Mouse (Mus musculus): ENCODE measurements around the gene Tssc4. TPM values are rescaled to one million over a fixed set of nuclear protein-coding genes. Genes with fewer than 3 reads are reported as not detected.

Tssc4 gene
- 86.7 TPM for polyA plus RNA-seq (2012; fragmentation: generic; extraction: Trizol)
- long read RNA-seq, experiment 1, transcript Tssc4-201 (3 exons, 1,519 nt), result major isoform, 14 of 34 reads
- long read RNA-seq, experiment 1, transcript Tssc4-206 (3 exons, 1,364 nt), result minor isoform, 6 of 34 reads
- long read RNA-seq, experiment 1, transcript Tssc4-207 (1 exons, 1,735 nt), result minor isoform, 5 of 34 reads
- long read RNA-seq, experiment 1, partial matches to known transcripts, result 1 of 34 reads
- long read RNA-seq, experiment 1, other reads (novel, unspliced or antisense), result 0 of 34 reads
- long read RNA-seq, experiment 2, transcript Tssc4-206 (3 exons, 1,364 nt), result minor isoform, 12 of 86 reads
- long read RNA-seq, experiment 2, transcript Tssc4-201 (3 exons, 1,519 nt), result minor isoform, 14 of 86 reads
- long read RNA-seq, experiment 2, transcript Tssc4-204 (2 exons, 981 nt), result minor isoform, 22 of 86 reads
- long read RNA-seq, experiment 2, transcript Tssc4-203 (2 exons, 1,091 nt), result major isoform, 25 of 86 reads
- long read RNA-seq, experiment 2, partial matches to known transcripts, result 2 of 86 reads
- long read RNA-seq, experiment 2, other reads (novel, unspliced or antisense), result 1 of 86 reads

- H3K36me3 ChIP-seq (ENCODE audit: control insufficient read depth, insufficient read depth), result peaks cover 43% of the 10 kb centered on the region
- TF ChIP-seq MAX (IDR thresholded peaks at IDR 0.05) (peak; percentile 40), CEBPB (IDR thresholded peaks at IDR 0.05; ENCODE audit: low read depth) (no peak), MYOD1 (IDR thresholded peaks at IDR 0.05; ENCODE audit: control insufficient read depth, insufficient read length, low read depth) (no peak), FOSL1 (IDR thresholded peaks at IDR 0.05; ENCODE audit: insufficient read depth, low read length, poor library complexity, severe bottlenecking) (no peak)
- H3ac ChIP-seq (ENCODE audit: control insufficient read depth, insufficient read length, low read depth), result peak within 1 kb of the TSS; percentile 84
Measured at GRCm38 (mm10) chr7:143068882-143069591, at the start of gene Tssc4. TSS of gene Tssc4 (plus strand) at chr7:143069249.

DNA sequence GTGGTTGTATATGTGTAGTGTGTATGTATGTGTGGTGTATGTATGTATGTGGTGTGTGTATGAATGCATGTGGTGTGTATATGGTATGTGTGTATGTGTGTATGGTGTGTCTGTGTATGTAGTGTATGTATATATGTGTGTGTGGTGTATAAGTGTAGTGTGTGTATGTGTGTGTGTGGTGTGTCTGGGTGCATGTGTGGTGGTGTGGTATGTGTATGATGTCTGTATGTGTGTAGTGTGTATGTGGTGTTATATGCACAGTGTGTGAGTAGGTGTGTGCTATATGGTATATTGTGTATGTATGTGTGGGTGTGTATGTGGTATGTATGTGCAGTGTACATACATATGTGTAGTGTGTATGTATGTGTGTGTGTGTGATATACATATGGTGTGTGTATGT lies 49.0 kb upstream of the Tssc4 start:
- H3K4me3 ChIP-seq (ENCODE audit: insufficient read depth, poor library complexity, severe bottlenecking), result no peak overlapping the region
- no peak overlapping the region for H3ac ChIP-seq (ENCODE audit: control insufficient read depth, insufficient read length, low read depth)
- TF ChIP-seq MYOG (IDR thresholded peaks at IDR 0.05; ENCODE audit: control insufficient read depth, extremely low read depth, insufficient read length) (no peak), CTCF (IDR thresholded peaks at IDR 0.05; ENCODE audit: control insufficient read depth, insufficient read depth, insufficient read length) (no peak), MAX (IDR thresholded peaks at IDR 0.05) (no peak), MYOD1 (IDR thresholded peaks at IDR 0.05; ENCODE audit: control insufficient read depth, insufficient read length, low read depth) (no peak), USF1 (IDR thresholded peaks at IDR 0.05; ENCODE audit: low read depth) (no peak), CEBPB (IDR thresholded peaks at IDR 0.05; ENCODE audit: low read depth) (no peak), FOSL1 (IDR thresholded peaks at IDR 0.05; ENCODE audit: insufficient read depth, low read length, poor library complexity, severe bottlenecking) (no peak)
- H3K27me3 ChIP-seq (ENCODE audit: control insufficient read depth, insufficient read depth, insufficient read length), result no peaks in the 10 kb centered on the region
- no peaks in the 10 kb centered on the region for H3K36me3 ChIP-seq (ENCODE audit: control insufficient read depth, insufficient read depth)
- no peaks in the 10 kb centered on the region for H3K79me2 ChIP-seq (ENCODE audit: control insufficient read depth, insufficient read depth)
- H3K79me3 ChIP-seq (ENCODE audit: low read depth), result no peaks in the 10 kb centered on the region

More at GRCm38 (mm10) chr7:143068882-143069591, at the start of gene Tssc4:
- H3K4me3 ChIP-seq (ENCODE audit: insufficient read depth, poor library complexity, severe bottlenecking), result peak within 1 kb of the TSS; percentile 85
- peaks cover 17% of the 10 kb centered on the region for H3K79me2 ChIP-seq (ENCODE audit: control insufficient read depth, insufficient read depth)
- H3K27me3 ChIP-seq (ENCODE audit: control insufficient read depth, insufficient read depth, insufficient read length), result no peaks in the 10 kb centered on the region
- H3K79me3 ChIP-seq (ENCODE audit: low read depth), result peaks cover 12% of the 10 kb centered on the region

DNA sequence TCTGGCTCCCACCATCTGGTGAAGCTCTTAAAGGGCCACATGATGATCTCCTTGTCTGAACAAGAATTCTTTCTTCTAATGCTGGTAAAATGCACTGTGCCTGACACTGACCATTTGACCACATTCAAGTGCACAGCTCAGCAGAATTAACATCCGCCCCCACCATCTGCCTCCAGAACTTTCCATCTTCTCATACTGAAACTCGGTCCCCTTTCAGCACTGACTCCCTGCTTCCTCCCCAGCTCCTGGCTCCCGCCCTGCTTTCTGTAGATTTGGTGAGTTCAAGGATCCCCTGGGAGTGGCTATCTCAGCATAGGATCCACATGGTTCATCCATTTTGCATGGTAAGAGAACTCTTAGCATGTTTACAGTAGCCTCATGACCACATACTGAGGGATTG lies 48.3 kb upstream of the Tssc4 start:
- H3ac ChIP-seq (ENCODE audit: control insufficient read depth, insufficient read length, low read depth), result no peak overlapping the region
- no peak overlapping the region for H3K4me3 ChIP-seq (ENCODE audit: insufficient read depth, poor library complexity, severe bottlenecking)
- H3K27me3 ChIP-seq (ENCODE audit: control insufficient read depth, insufficient read depth, insufficient read length), result no peaks in the 10 kb centered on the region
- TF ChIP-seq FOSL1 (IDR thresholded peaks at IDR 0.05; ENCODE audit: insufficient read depth, low read length, poor library complexity, severe bottlenecking), result no peak
- no peak for TF ChIP-seq CTCF (IDR thresholded peaks at IDR 0.05; ENCODE audit: control insufficient read depth, insufficient read depth, insufficient read length)
- H3K36me3 ChIP-seq (ENCODE audit: control insufficient read depth, insufficient read depth), result no peaks in the 10 kb centered on the region
- no peaks in the 10 kb centered on the region for H3K79me2 ChIP-seq (ENCODE audit: control insufficient read depth, insufficient read depth)
- no peaks in the 10 kb centered on the region for H3K79me3 ChIP-seq (ENCODE audit: low read depth)

DNA sequence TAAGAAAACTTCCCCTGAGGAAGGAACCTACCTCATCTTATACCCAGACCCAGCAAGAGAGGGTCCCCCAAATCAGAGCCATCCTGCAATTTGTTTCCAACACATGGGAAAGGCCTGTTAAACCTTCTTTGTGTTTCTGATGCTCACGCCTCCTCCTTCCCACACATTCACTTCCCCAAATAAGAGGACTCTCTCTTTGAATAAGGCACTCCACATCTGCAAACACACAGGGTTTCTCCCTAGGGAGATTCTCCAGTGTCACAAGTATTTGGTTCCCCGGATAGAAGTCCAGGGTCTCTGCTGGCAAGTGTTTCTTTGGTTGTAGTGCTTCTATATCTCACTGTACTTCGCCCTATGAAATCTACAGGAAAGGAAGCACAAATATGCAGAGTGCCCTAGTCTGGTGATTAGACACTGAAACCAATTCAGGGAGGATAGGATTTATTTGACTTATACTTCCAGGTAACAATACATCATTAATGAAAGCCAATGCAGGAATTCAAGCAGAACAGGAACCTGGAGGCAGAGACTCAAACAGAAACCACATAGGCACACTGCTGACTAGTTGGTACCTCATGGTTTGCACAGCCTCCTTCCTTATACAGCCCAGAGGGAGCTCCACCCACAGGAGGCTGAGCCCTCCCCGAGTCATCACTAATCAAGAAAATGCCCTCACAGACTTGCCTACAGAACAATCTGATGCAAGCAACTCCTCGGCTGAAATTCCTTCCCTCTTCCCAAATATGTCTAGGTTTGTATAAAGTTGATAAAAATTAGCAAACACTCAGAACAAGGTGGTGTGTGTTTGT lies 47.5 kb upstream of the Tssc4 start:
- TF ChIP-seq CTCF (IDR thresholded peaks at IDR 0.05; ENCODE audit: control insufficient read depth, insufficient read depth, insufficient read length) (no peak), MYOG (IDR thresholded peaks at IDR 0.05; ENCODE audit: control insufficient read depth, extremely low read depth, insufficient read length) (no peak), FOSL1 (IDR thresholded peaks at IDR 0.05; ENCODE audit: insufficient read depth, low read length, poor library complexity, severe bottlenecking) (no peak), USF1 (IDR thresholded peaks at IDR 0.05; ENCODE audit: low read depth) (no peak), MAX (IDR thresholded peaks at IDR 0.05) (no peak), MYOD1 (IDR thresholded peaks at IDR 0.05; ENCODE audit: control insufficient read depth, insufficient read length, low read depth) (no peak), CEBPB (IDR thresholded peaks at IDR 0.05; ENCODE audit: low read depth) (no peak)
- no peaks in the 10 kb centered on the region for H3K79me3 ChIP-seq (ENCODE audit: low read depth)
- H3K27me3 ChIP-seq (ENCODE audit: control insufficient read depth, insufficient read depth, insufficient read length), result no peaks in the 10 kb centered on the region
- no peak overlapping the region for H3K4me3 ChIP-seq (ENCODE audit: insufficient read depth, poor library complexity, severe bottlenecking)
- H3ac ChIP-seq (ENCODE audit: control insufficient read depth, insufficient read length, low read depth), result no peak overlapping the region
- H3K79me2 ChIP-seq (ENCODE audit: control insufficient read depth, insufficient read depth), result no peaks in the 10 kb centered on the region
- H3K36me3 ChIP-seq (ENCODE audit: control insufficient read depth, insufficient read depth), result no peaks in the 10 kb centered on the region

DNA sequence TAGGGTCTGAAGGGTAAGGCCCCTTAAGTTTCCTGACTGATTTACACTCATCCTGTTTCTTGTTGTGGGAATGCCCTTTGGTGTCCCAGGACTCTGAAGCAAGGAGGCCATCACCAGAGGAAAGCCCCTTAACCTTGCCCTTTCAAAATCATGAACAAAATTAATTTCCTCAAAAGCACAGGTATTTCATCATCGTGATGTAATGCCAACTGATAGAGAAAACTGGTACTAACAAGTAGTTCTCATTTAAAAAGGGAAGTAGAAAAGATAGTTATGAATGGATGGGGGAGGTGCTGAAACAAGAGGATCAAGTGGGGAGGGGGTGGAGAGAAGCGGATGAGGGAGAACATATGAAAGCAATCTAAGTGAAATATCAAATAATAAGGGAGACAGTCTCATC lies 45.5 kb upstream of the Tssc4 start:
- H3K4me3 ChIP-seq (ENCODE audit: insufficient read depth, poor library complexity, severe bottlenecking), result no peak overlapping the region
- TF ChIP-seq MAX (IDR thresholded peaks at IDR 0.05), result no peak
- TF ChIP-seq FOSL1 (IDR thresholded peaks at IDR 0.05; ENCODE audit: insufficient read depth, low read length, poor library complexity, severe bottlenecking), result no peak
- TF ChIP-seq USF1 (IDR thresholded peaks at IDR 0.05; ENCODE audit: low read depth), result no peak
- no peak for TF ChIP-seq MYOG (IDR thresholded peaks at IDR 0.05; ENCODE audit: control insufficient read depth, extremely low read depth, insufficient read length)
- TF ChIP-seq CTCF (IDR thresholded peaks at IDR 0.05; ENCODE audit: control insufficient read depth, insufficient read depth, insufficient read length), result no peak
- no peak for TF ChIP-seq CEBPB (IDR thresholded peaks at IDR 0.05; ENCODE audit: low read depth)
- no peak for TF ChIP-seq MYOD1 (IDR thresholded peaks at IDR 0.05; ENCODE audit: control insufficient read depth, insufficient read length, low read depth)
- no peaks in the 10 kb centered on the region for H3K79me2 ChIP-seq (ENCODE audit: control insufficient read depth, insufficient read depth)
- H3ac ChIP-seq (ENCODE audit: control insufficient read depth, insufficient read length, low read depth), result no peak overlapping the region
- no peaks in the 10 kb centered on the region for H3K36me3 ChIP-seq (ENCODE audit: control insufficient read depth, insufficient read depth)
- H3K27me3 ChIP-seq (ENCODE audit: control insufficient read depth, insufficient read depth, insufficient read length), result no peaks in the 10 kb centered on the region
- no peaks in the 10 kb centered on the region for H3K79me3 ChIP-seq (ENCODE audit: low read depth)

All from C2C12 (cell line).